Mouse (Mus musculus) spleen, adult 2 months (tissue): Measurements from ENCODE around the gene Rrh. TPM values are rescaled to one million over a fixed set of nuclear protein-coding genes. Genes with fewer than 3 reads are reported as not detected.

Experiments
- DNase-seq, 2 experiments: peaks; one replicate each; pipeline versions ENCODE4 v3.0.0 to v3.0.0-alpha.2; 2012 to 2021; ENCODE audit warnings: low spot score in 2 of 2, low read depth in 1 of 2
- H3K27ac ChIP-seq: fragments of 200-500 bp; 2 replicates; pipeline ENCODE4 v1.5.1; 2012; ENCODE audit warnings: low read length, inconsistent platforms; ENCODE audit not compliant: insufficient read depth
- H3K27me3 ChIP-seq: fragments of 200-500 bp; 2 replicates; pipeline ENCODE4 v1.6.1; 2012; ENCODE audit warnings: mild to moderate bottlenecking, moderate library complexity, low read length, inconsistent platforms; ENCODE audit not compliant: control insufficient read depth, insufficient read depth
- H3K36me3 ChIP-seq: fragments of 200-500 bp; 2 replicates; pipeline ENCODE4 v1.6.1; 2012; ENCODE audit warnings: mild to moderate bottlenecking, low read length, inconsistent platforms; ENCODE audit not compliant: control insufficient read depth, insufficient read depth
- H3K4me1 ChIP-seq: fragments of 200-500 bp; 2 replicates; pipeline ENCODE4 v1.6.1; 2011; ENCODE audit warnings: inconsistent platforms; ENCODE audit not compliant: control insufficient read depth, insufficient read depth, insufficient read length
- H3K4me3 ChIP-seq: fragments of 200-500 bp; 2 replicates; pipeline ENCODE4 v1.5.1; 2011; ENCODE audit warnings: mild to moderate bottlenecking, inconsistent platforms; ENCODE audit not compliant: insufficient read depth, insufficient read length; ENCODE audit errors: extremely low read depth
- CTCF ChIP-seq: fragments of 200-500 bp; IDR thresholded peaks from 2 replicates; pipeline ENCODE4 v1.5.1; 2011; ENCODE audit warnings: mild to moderate bottlenecking, inconsistent platforms; ENCODE audit not compliant: insufficient read depth, insufficient read length, insufficient replicate concordance; ENCODE audit errors: extremely low read depth
- POLR2A ChIP-seq: fragments of 200-500 bp; IDR thresholded peaks from 2 replicates; pipeline ENCODE4 v1.6.1; 2011; ENCODE audit warnings: low read depth, low read length, inconsistent platforms
- WGBS: fragments of 180-500 bp; shearing (Covaris S2); methylation state at CpG from one replicate; pipeline ENCODE4 v1.1.7; 2018; 5-methylcytosine and 5-hydroxymethylcytosine counted together
- polyA plus RNA-seq: library from polyadenylated mRNA; depleted of rRNA; stranded (reverse); fragments of >200 nt; gene quantifications from 2 replicates; pipeline ENCODE4 v1.2.3, GENCODE M21; 2012; rRNA removed

The Rrh gene
- polyA plus RNA-seq: 0.02 TPM in 1 of 2 replicates, not detected in the other

- TF ChIP-seq CTCF (no peak), POLR2A (no peak)
- no peaks in the 10 kb centered on the region for H3K27me3 ChIP-seq
- no peak within 1 kb of the TSS for H3K4me3 ChIP-seq
- H3K36me3 ChIP-seq: peaks cover 10% of the 10 kb centered on the region
- no peaks in the 10 kb centered on the region for H3K4me1 ChIP-seq
- H3K27ac ChIP-seq: no peak within 1 kb of the TSS
- WGBS: 95% methylated on average over 11 of the region's 11 CpGs
- no peak for DNase-seq
These were observed at the start of gene Rrh for GRCm38 (mm10) chr3:129822206-129822775. TSS of gene Rrh (minus strand) at chr3:129822587.

DNA sequence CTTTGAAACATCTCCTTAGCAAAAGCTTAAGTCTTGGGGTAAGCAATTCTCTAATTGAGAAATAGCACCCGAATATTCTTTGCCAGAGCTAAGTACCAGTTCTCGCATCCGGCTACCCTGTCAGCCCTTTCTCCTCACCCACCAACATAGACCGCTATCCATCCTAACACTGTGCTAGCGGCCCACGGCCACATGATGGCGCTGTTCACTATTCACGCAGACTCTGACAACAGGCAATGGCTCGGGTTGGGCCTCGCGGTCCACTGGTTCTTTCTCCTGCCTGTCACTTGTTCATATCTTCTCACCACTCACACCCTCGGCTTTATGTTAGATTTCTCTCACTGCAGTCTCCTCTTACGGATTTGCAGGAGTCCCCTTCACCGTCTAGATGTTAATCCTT lies 41.3 kb upstream of the Rrh start:
- H3K36me3 ChIP-seq: no peaks in the 10 kb centered on the region
- peak; percentile 63; the same call in 1 of the 2 replicates for TF ChIP-seq CTCF
- TF ChIP-seq POLR2A: no peak
- no peaks in the 10 kb centered on the region for H3K4me1 ChIP-seq
- H3K4me3 ChIP-seq: no peak overlapping the region
- peak in 1 of 2 experiments; percentile 34 for DNase-seq
- H3K27ac ChIP-seq: no peak overlapping the region
- H3K27me3 ChIP-seq: no peaks in the 10 kb centered on the region
- 63% methylated on average over 14 of the region's 14 CpGs for WGBS

GRCm38 (mm10) chr3:129862592-129862991 lies 40.2 kb upstream of the Rrh start:
- Histone ChIP-seq H3K4me3 (no peak overlapping the region), H3K27me3 (no peaks in the 10 kb centered on the region), H3K27ac (no peak overlapping the region), H3K4me1 (no peaks in the 10 kb centered on the region), H3K36me3 (no peaks in the 10 kb centered on the region)
- WGBS: 53% methylated on average over 2 of the region's 2 CpGs
- DNase-seq: no peak
- TF ChIP-seq CTCF (no peak), POLR2A (no peak)

DNA sequence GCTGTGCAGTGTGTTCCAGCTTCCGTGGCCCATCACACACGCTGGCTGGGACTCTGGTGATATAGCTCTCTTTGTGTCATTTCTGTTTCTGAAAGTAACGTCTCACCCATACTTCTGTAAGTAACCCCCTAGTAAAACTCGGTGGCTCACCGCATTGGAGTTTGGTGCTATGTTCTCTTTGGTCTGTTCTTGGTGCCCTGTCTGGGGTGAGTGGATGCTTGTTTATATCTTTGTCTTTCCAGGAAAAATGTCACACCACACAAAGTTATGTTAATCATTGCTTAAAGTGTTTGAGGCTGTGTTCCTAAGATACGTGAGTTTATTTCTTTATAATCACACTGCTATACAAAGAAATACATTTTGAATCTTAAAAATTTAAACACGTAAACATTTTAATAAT lies 24.5 kb upstream of the Rrh start:
- DNase-seq: no peak
- H3K27ac ChIP-seq: no peak overlapping the region
- H3K4me1 ChIP-seq: no peaks in the 10 kb centered on the region
- WGBS: 86% methylated on average over 7 of the region's 7 CpGs
- TF ChIP-seq CTCF (no peak), POLR2A (no peak)
- no peaks in the 10 kb centered on the region for H3K36me3 ChIP-seq
- no peaks in the 10 kb centered on the region for H3K27me3 ChIP-seq
- no peak overlapping the region for H3K4me3 ChIP-seq

GRCm38 (mm10) chr3:129845868-129846267 lies 23.5 kb upstream of the Rrh start:
- H3K4me1 ChIP-seq: no peaks in the 10 kb centered on the region
- no peak for DNase-seq
- no peak for TF ChIP-seq POLR2A
- no peak for TF ChIP-seq CTCF
- no peak overlapping the region for H3K4me3 ChIP-seq
- H3K27ac ChIP-seq: no peak overlapping the region
- 65% methylated on average over 2 of the region's 2 CpGs for WGBS
- H3K36me3 ChIP-seq: no peaks in the 10 kb centered on the region
- no peaks in the 10 kb centered on the region for H3K27me3 ChIP-seq

DNA sequence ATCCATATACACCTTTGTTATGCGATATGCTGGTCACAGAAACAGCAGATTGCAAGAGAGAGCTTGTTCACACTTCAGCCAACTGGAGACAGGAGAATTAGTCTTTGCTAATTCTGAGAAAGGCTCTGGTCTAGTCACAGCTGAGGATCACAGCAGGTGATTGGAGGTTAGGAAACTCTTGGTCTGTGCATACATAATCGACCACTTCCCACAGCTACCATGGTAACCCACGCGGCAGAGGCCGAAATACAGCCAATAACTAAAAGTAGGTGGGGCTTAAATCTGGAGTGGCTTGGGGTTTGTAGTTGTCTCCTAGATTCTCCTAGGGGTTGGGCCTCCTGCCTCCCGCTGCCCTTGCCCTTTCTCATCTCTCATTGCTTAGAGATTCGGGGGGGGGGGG lies 15.6 kb upstream of the Rrh start:
- no peaks in the 10 kb centered on the region for H3K36me3 ChIP-seq
- WGBS: 62% methylated on average over 7 of the region's 7 CpGs
- DNase-seq: no peak
- H3K27me3 ChIP-seq: no peaks in the 10 kb centered on the region
- H3K27ac ChIP-seq: no peak overlapping the region
- no peaks in the 10 kb centered on the region for H3K4me1 ChIP-seq
- H3K4me3 ChIP-seq: no peak overlapping the region
- no peak for TF ChIP-seq POLR2A
- no peak for TF ChIP-seq CTCF

- no peak overlapping the region for H3K4me3 ChIP-seq
- DNase-seq: no peak
- H3K27ac ChIP-seq: no peak overlapping the region
- TF ChIP-seq POLR2A (no peak), CTCF (no peak)
- H3K4me1 ChIP-seq: no peaks in the 10 kb centered on the region
- 74% methylated on average over 6 of the region's 6 CpGs for WGBS
- H3K36me3 ChIP-seq: no peaks in the 10 kb centered on the region
- no peaks in the 10 kb centered on the region for H3K27me3 ChIP-seq
These were observed 14.6 kb upstream of the Rrh start for GRCm38 (mm10) chr3:129836965-129837364.
